Mouse (Mus musculus) cerebellum, postnatal 25 days (tissue): Measurements from ENCODE around the gene Coro6.
A peak's percentile ranks its signal among the peaks of the same experiment; 100 is the strongest.

ENCODE experiments used
- DNase-seq, 2 experiments: peaks; one replicate each; pipeline ENCODE4 v3.0.0; 2021; ENCODE audit warnings: mixed read lengths in 2 of 2

The Coro6 gene

DNA sequence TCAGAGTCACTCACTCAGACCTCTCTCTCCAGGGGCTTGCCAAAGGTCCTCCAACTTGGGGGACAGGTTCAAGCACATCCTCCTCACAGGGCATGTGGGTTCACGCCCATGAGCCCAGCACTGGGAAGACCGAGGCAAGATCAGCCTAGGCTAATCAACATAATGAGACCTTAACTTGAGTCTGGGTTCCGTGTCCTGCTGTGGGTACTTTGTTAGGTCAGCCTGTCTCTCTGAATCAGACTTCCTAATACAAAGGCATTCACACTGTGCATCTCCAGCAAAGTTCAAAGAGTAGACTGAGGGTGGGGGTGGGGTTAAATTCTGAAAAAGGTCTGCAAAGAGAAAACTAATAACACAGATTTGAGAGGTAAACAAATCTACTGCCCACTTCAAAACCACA is 2.9 kb downstream of the Coro6 start:
- DNase-seq, result no peak

DNA sequence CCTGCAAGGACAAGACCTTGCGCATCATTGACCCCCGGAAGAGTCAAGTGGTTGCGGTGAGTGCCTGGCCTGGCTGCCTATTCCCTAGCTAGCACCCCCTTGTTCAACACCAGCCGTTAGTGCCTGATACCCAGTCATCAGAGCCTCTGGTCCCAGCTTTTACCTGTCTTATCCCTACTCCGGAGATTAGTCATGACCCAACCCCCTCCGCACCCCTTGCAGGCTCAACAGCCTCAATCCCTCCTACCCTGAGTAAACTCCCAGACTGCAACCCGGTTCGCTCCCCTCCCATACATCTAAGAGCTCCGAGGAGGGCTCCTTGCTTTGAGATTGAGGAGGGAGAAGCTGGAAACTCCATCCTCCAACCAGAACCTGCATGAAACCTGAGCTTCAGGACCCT is 4.3 kb downstream of the Coro6 start:
- no peak for DNase-seq

DNA sequence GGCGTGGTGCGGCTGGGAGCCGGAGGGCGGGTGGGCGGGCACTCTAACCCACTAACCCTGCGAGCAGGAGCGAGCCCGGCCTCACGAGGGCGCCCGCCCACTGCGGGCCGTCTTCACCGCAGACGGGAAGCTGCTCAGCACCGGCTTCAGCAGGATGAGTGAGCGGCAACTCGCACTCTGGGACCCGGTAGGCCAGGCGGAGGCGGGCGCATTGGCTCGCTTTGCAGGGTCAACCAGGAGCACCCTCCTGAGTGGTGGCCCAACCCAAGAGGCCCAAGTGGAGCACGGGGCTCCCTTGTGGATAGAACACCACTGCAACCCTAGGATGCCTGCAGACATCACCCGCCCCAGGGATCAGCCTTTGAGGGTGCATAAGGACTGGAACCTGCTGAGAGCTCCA is 4.9 kb downstream of the Coro6 start:
- DNase-seq, result peak; percentile 67 to 83

DNA sequence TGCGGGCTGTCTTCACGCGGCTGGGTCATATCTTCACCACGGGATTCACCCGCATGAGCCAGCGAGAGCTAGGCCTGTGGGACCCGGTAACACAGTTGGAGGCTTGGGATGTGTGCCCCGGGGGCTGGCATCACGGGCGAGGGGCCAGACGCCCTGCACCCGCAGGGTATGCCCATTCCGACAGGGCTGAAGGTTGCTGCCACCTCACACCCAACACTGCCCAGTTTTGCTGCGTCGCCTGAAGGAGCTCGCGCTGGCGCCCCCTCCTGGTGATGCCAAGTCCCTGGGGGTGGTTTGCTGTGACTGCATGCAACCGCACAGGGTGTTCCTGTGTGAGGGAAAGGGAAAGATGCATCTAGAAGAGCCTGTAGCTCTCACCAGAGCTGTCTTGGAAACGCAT is 5.6 kb downstream of the Coro6 start:
- DNase-seq, result peak; percentile 83 to 90

DNA sequence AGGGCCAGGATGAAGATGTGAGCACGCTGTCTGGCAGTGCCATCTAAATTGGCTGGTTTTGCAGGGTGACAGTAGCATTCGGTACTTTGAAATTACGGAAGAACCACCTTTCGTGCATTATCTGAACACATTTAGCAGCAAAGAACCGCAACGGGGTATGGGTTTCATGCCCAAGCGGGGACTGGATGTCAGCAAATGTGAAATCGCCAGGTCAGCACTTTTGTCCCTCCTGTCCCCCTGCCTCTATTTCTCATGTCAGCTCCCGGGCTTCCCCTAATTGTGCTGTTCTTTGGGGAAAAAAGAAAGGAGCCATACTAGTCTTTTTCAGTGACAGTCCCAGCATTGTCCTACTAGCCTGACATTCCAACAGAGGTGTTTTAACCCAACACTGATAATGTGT is 6.2 kb downstream of the Coro6 start:
- no peak for DNase-seq

DNA sequence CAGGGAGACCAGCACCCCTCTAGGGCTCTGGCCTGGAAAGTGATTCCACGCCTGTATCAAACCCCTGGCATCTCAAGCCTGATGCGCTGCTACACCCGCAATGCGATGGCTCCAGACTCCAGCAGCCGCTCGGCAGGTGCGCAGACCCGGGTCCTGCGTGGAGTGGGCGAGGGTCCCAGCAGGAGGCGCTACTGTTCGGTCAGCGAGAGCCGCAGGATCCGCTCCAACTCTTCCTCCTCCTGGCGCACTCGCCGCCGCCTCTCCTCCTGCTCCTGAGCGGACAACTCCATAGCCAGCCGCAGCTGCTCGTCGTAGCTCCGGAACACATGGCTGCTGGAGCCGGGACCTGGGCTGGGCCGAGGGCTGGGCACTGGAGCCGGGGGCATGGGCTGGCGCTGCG is 9.2 kb downstream of the Coro6 start:
- no peak for DNase-seq

DNA sequence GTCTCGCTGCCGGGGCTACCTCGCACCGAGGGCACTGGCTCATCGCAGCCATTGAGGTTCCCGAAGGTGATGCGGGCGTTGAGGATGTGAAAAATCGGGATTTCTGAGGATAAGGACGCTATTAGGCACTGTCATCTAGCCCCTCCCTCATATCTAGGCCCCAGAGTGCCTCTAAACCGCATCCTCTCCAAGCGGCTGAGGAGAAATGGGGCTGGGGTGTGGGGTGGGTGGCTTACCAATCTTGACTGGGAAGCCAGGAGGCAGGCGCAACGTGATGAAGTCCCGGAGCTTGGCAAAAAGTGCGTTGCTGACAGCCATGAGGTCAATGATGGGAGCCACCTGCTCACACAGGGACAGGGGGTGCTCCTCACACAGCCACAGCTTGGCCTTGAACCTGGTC is 10.6 kb downstream of the Coro6 start:
- DNase-seq, result no peak

DNA sequence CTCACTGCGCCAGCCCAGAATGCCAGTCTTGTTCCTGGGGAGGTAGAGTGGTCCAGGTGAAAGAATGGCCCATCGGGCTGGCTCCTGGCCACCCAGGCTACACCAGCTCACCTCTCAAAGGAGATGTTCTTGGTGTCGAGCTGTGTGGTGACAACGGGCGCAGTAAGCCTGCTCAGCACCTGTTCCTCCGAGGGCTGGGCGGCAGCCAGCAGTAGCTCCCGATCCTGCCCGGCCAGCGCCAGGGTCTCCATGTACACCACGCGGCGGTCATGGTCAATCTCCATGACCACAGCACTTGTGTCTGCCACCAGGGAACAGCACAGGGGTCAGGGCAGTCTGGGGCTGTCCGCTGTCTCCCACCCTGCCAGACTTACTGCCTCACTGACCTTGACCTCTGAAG is 14.0 kb downstream of the Coro6 start:
- no peak for DNase-seq

DNA sequence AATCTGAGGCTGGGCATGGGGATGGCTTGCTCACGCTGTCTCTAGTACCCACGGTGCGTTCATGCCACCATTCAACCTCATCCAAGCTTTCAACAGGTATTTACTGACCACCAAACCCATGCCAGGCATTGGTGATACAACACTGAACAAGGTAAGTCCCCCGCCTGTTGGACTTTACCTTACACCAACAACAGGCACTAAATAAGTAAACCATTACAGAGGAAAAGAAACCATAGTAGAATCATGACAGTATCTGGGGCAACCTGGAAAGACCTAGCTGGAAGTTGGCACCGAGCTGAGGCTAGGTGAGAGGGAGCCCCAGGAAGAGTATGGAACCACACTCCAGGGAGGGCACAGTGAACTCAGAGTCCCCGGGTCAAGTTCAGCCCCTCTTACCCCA is 14.7 kb downstream of the Coro6 start:
- DNase-seq, result no peak

DNA sequence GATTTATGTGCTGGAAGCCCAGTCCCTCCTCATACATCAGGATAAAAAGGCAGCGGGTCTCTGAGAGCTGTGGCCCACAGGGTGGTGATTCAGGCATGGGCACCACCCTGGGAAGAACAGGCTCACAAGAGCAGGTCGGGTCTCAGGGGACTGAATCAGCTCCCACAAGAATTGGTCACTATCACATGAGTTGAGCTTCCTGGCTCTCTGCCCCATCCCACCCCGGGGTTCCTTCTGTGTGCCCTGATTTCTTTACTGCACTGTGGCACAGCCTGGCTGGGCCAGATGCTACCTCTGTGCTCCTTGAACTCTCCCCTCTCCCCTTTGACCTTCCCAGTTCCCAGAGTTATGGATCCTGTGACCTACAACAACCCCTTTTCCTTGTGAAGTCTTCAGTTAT is 20.8 kb downstream of the Coro6 start:
- peak; percentile 40 to 60 for DNase-seq

DNA sequence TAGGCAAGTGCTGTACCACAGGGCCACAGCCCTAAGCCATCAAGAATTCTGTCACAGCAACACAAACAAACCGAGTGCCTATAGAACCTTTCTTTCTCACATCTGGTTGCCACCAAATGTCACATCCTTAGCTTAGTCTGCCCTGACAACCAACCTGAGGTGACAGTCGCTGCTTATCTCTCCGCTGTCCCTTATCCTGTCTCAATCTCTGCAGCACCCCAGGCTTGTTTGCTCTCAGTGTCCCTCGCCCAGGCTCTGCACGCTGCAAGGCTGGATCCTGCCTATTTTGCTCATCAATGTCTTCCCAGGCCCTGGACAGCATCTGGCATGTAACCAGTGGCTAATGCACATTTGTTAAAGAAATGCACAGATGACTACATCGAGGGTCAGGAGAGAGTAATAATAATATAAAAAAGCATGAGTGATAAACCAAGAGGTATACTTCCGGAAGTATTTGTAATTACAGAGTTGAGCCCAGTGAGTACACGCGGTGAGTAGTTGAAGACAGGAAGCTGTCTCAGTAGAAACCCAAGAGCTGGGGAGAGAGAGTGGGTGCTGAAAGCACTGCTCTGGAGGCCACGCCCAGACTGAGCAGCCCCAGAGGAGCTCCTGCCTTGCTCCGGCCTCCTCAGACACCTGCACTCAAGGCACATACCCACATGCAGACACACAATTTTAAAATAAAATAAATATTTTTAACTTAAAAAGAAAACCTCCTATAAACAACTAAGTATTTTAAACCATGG is 21.5 kb downstream of the Coro6 start:
- DNase-seq, result no peak

DNA sequence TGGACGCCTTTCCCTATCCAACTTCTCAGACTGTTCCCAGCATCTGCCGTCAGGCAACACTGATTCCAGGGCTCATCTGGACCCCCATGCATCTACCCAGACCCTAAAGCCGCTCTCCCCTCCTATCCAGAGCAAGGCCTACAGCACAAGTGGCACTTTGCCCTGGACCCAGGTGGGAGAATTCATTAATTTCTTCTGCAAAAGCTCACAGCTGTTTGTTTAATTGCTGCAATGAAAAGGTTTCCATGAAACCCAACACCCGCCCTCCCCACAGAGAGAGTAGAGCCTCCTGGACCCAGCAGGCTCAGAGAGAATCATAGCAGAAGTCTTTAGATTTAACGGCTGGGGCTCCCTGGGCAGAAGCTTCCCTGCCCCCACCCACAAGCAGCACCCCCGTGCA is 23.0 kb downstream of the Coro6 start:
- peak in 1 of 2 experiments; percentile 20 for DNase-seq

DNA sequence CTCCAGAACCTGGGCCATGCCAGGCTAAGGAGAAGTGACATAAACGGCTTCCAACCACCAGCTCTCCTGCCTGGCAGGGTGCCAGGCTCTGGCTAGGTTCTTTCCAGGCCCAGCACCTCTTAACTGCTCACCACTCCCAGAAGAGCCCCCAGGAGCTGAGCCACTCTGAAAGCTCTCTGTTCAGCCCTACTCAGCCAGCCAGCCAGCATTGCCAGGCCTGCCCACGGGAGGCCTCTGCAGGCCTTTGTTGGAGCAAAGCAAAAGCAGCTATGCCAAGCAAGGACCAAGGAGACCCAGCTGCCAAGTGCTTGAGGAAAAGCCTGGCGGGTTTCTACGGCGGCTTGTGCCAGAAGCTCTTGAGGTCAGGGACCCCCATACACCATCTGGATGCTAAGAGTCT is 24.6 kb downstream of the Coro6 start:
- DNase-seq, result peak; percentile 74 to 81

DNA sequence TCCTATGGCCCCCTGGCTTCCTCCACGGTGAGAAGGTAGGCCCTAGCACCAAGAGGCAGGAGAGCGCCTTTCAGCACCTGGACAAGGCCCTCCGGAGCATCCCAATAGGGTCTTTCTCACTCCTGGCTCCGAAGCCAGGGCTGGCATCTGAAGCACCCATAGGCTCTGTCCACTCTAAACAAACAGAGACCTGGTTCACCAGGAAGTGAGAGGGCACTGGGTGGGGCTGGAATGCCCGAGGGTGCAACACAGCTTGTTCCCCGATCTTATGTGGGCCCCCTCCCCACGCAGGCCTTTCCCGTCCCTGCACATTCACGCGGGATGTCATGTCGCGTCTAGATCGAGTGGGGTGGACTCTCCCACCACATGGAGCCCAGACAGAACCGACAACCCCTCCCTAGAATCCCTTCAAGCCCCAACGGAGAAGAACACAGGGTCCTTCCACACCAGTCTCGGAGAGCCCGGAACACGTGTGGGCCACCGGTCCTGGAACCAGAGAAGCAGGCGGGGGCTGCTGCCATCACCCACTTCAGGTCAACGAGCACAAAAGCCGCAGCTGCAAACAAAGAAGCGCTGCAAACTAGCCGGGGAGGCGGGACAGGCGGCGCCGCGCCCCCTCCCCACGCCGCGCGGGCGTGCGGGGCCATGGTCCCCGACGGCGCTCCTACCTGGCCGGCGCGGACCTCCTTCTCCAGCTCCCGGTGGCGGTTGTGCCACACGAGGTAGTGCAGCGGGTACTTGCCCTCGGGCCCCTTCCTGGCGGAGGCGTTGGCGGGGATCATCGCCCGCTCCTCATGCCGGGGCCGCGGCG is 26.8 kb downstream of the Coro6 start:
- DNase-seq, result peak in 1 of 2 experiments; percentile 42

DNA sequence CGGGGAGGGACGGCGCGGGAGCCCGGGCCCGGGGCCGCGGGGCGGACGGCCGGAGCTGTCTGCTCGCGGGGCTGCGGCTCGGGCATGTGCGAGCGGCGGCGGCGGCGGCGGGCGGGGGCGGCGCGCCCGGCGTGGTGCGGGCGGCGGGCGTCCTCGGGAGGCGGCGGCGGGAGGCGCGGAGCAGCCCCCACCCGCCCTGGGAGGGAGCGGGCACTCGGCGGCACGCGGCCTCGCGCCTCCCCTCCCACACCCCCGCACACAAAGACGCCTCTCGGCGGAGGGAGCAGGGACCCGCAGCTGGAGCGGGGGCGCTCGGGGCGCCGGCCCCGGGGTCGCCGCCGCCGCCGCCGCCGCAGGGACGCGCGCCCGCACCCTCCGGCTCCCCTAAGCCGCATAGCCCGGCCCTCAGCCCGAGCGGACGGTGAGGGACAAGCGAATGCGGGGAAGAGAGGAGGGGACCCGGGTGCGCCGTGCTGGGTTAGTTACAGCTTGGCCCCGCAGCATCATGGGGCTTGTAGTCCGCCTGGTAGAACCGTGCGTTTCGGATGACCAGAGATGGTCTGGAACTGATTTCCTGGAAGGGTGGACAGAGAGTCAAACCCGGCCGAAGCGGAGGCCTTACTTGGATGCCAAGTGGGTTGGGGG is 27.5 kb downstream of the Coro6 start, which contains the start of gene Ankrd13b:
Ankrd13b (minus strand) TSS at position 88 of the 645 bp plus-strand sequence.
- peak; percentile 89 to 91 for DNase-seq

DNA sequence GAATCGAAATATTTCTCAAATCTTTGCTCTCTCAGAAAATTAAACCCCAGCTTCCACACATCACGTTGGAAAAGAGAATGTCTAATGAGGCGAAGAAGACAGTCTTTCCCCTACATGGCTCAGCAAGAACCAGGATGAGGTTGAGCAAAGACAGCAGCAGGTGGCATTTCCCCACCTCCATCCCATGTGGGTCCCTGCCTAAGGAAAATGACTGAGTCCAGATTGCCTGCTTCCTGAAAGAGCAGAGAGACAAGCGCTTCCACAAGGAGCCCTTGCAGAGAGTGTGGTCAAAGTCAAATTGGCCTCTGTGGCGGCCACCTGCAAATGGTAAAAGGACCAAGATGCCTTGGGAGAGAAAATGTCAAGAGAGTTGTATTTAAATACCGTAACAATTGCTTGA is 28.2 kb downstream of the Coro6 start:
- DNase-seq, result peak in 1 of 2 experiments; percentile 17

DNA sequence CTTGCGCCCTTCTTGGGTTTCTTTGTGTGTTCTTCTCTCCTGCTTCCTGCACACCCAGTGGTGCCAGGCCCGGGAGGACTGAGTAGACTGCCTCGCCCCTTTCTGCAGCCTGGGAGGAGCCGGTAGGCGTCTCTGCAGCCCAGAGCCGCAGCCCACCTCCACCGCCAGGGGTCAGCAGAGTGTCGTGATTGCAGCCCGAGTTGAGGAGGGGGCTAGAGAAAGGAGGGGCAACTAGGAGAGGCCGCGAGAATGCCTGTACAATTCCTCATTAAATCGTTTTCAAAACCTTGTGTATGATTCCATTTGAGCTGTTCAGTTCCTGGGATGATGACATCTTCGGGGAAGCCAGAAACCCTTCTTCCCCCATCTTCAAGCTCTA is 28.9 kb downstream of the Coro6 start:
- DNase-seq, result peak; percentile 89 to 94

DNA sequence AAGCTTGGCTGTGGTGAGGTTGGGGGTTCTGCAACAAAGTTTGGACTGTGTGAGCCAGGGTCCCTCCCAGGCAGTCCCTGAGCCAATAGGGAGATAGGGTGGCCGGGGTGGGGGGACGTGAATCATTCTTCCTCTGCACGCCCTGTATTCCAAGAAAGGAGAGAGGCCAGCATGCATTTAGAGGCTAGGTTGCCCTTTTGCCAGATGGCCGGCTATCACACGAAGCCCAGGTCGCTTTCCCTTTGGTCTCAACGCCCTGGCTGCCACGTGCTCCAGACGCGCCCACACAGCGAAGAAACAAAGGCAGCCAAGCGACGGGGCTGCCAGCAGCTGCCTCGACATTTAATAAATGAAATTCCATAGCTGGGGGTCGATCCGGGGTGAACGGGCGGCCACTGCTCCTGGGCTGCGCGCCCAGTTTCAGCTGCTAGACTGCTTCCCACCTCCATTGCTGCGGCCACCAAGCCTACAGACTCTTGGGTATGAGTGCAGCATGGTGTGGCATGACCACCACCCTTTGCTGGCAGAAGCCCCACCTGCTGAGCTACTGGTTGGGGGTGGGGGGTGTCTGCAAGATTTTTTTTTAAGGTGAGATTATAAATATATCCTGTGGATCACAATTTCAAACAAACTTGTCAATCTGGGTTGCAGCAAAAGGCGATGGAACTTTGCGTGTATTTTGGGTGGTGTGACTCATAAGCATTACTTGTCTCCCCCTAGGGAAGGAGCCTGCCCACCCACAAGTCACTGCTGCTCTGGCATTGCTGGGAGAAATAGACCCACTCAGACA is 29.5 kb downstream of the Coro6 start:
- DNase-seq, result peak; percentile 70 to 72

DNA sequence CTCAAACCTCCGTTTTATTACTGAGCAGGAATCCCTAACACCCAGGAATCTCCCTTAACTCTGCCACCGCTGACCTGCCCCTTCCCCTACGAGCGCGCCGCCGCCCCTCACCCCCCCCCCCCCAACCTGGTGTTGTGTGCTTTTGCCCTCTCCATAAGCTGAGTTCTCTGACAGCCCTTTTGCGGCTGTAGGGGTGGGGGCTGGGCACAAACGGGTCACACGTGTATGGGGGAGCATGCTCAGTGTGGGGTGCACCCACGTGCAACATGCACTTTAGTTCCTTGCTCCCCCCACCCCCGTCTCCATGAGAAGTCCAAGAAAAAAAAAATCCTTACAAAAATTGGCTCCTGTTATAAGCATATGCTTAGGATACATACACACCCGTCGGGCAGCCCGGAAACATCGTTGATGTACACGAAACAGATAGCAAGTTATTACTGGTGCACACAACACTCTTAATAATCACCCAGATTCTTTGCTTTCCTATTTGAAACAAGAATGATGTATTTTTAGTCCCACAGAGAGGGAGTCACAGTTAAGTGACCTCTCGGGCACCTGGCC is 30.2 kb downstream of the Coro6 start:
- peak; percentile 40 to 70 for DNase-seq

DNA sequence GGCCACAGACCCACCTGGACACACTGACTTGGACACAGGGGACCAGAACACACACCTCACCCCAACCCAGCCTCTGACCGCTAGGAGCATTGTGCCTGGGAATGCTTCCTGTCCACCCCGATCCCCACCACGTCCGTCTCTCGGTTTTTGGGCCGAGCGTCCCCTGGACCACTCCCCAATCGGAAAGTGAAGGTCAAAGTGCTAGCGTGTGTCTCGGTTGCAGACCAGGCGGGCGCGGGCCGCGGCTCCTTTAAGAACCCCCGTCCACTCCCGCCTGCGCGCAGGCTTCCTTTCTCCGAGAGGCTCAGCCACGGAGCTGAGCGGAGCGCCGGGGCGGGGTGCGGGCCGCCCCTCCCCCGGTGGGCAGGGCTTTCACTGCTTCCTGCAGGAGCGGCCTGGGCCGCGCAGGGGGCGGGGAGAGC is 30.7 kb downstream of the Coro6 start:
- DNase-seq, result peak; percentile 94 to 98

DNA sequence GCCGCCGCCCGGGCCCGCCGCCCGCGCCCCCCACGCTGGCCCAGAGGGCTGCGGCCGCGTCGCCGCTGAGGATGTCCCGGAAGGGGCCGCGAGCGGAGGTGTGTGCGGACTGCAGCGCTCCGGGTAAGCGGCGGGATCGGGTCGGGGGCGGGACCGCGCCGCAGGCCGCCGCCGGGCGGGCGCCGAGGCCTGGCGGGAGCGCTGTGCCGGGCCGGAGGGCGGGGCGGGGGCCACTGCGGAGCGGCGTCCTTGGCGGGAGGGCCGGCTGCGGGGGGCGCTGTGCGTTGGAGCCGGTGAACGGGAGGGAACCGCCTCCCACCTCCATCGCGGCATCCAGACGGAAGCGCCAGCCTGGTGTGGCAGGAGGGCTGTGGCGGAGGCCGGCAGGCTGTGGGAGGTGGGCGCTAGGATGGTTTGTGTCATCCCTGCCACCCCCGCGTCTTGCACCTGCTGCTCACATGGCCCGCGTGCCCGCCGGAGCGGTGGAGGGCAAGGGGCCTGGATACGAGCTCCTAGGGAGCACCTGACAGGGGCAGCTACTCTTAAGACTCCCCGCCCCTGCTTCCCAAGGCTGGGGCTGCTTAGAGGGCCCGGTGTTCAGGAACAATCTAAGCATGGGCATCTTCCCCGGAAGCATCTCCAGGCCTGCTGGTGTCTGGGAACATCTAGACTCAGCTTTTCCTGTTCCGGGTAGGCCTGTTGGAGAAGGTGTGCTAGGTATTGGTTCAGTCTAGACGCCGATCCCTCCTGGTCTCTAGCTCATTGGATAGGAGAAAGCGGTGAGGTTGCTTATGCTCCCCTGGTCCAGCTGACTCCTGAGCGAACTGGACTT is 31.5 kb downstream of the Coro6 start, which contains the start of gene Git1:
Git1 (plus strand) TSS at position 51 of the 832 bp plus-strand sequence.
- peak; percentile 72 to 79 for DNase-seq

DNA sequence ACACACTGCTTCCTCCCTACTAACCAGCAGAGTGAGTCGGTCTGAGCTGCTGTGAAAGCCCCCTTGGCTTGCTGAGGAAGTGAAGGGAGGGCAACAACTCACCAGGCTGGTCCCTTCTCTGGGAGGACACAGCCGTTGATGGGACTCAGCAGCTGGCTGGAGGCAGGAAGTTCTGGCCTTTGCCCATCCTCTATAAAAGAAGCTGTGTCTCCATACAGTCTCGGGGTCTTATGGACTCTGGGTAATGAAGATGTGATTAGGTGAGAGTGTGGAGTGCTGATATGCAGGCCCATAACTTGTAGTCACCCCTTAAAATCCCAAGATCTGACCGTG is 32.1 kb downstream of the Coro6 start:
- no peak for DNase-seq
